Mouse (Mus musculus) adrenal gland, adult (tissue): ENCODE measurements around the gene Coro7.
"Not testable (repeated sequence)": the region's sequence is repeated elsewhere in the genome, so short reads cannot be mapped to it uniquely, and the experiment has no call there.

Experiments used
- DNase-seq, 2 experiments: peaks; one replicate each; pipeline ENCODE4 v3.0.0; 2022 to 2023; ENCODE audit warnings: low spot score in 1 of 2; ENCODE audit not compliant: inconsistent age in 2 of 2

Gene Coro7

DNA sequence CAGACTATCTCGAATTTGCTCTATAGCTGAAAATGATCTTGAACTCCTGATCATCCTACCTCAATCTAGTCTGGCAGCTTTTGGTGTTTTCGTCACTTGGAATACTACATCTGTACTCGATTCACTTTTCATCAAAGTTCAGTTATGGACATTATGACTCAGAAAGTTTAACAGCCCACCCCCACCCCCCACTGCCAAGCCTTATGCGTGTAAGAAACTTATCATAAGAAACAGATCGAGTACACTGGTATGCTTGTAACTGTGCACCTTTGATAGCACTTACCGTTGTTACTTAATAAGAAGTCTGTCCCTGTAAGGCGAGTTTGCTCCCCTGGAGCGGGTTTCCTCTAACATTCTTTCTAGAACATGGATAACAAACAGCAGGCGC is 3.6 kb upstream of the Coro7 start:
- DNase-seq: peak in 1 of 2 experiments; percentile 46

DNA sequence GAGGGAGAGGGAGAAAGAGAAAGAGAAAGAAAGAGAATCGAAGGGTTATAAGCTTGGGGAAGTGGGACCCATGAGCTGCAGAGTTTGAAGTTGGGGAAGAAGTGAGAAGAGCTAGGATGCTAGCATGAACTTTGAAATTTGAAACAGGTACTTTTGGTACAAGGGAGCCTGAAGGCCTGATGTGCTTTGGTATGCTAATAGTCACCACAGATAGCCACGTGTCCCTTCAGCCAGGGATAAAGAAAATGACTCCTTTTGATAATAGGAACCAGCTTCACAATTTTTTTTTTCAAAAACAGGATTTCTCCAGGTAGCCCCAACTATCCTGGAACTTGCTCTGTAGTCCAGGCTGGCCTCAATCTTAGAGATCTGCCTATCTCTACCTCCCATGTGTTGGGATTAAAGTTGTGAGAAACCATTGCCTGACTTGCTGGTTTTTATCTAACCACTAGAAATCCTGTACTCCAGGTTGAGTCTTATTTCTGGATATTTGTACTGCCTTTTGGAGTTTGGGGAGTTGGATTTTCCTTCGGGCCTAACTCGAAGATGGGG is 3.1 kb upstream of the Coro7 start:
- DNase-seq: no peak

- DNase-seq: not testable (repeated sequence)
Observed at GRCm38 (mm10) chr16:4680922-4681455, 1.4 kb upstream of the Coro7 start.

DNA sequence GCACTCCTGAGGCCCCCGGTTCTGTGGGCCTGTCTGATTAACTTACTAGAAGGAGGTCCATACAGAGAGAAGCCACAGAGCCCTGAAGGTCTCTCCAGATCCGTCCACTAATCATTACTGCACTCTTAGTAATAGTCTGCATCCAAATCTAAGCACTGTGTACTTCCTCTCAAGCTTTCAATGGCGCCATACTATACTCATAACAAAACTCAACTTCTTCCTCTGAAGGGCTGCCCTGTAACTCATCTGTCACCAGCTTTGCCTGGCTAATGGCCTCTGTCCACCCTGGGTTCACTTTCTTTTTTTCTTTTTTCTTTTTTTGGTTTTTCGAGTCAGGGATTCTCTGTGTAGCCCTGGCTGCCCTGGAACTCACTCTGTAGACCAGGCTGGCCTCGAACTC is 1.5 kb downstream of the Coro7 start:
- no peak for DNase-seq

GRCm38 (mm10) chr16:4676836-4677235 is 2.7 kb downstream of the Coro7 start:
- no peak for DNase-seq

- no peak for DNase-seq
Observed at GRCm38 (mm10) chr16:4674091-4674490, 5.5 kb downstream of the Coro7 start.

GRCm38 (mm10) chr16:4670317-4670716 is 9.3 kb downstream of the Coro7 start:
- no peak for DNase-seq

DNA sequence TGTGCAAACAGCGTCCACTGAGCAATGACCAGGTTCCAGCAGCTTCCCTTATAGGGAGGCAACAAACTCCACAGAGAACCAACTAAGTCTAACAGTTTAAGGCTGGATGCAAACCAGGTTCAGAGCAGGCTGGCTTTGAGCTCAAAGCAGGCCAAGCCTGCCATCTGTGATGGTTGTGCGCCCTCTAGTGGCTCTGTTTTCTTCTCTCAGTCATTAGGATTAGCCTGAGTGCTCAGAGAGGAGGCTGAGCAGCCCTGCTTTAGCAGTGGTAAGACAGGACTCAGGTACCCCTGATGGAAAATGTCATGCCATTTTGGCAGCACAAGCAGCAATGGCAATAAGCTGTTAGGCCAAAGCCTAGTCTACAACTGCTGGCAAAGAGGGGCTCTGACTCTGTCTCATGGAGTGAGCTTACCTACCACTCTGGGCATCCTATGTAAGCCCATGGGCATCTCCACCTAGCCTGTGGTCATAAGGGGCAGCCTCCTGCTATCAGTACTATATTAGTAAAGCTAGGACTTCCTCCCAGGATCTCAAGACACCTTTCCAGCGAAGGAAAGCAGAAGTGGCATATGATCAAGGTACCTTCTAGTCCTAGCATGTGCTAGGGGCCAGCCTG is 12.3 kb downstream of the Coro7 start:
- peak; percentile 83 to 95 for DNase-seq

DNA sequence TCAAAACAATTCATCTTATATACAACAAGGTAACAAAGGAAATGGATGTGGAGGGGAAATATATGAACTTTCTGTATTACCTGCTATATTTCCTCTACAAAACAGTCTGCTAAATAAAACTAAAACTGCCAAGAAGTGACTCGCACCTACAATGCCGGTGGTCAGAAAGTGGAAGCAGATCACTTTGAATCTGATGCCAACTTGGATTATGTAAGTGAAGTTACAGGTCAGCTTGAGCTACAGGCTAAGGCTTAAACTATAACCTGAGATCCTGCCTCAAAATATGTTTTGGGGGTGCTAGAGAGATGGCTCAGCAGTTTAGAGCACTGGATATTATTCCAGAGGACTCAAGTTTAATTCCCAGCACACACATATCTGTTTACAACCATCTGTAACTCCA is 13.9 kb downstream of the Coro7 start:
- DNase-seq: peak in 1 of 2 experiments; percentile 23

- no peak for DNase-seq
Observed at GRCm38 (mm10) chr16:4663806-4664205, 15.8 kb downstream of the Coro7 start.

GRCm38 (mm10) chr16:4661605-4662004 is 18.0 kb downstream of the Coro7 start:
- DNase-seq: no peak

- DNase-seq: no peak
Observed at GRCm38 (mm10) chr16:4659326-4659725, 20.3 kb downstream of the Coro7 start.

DNA sequence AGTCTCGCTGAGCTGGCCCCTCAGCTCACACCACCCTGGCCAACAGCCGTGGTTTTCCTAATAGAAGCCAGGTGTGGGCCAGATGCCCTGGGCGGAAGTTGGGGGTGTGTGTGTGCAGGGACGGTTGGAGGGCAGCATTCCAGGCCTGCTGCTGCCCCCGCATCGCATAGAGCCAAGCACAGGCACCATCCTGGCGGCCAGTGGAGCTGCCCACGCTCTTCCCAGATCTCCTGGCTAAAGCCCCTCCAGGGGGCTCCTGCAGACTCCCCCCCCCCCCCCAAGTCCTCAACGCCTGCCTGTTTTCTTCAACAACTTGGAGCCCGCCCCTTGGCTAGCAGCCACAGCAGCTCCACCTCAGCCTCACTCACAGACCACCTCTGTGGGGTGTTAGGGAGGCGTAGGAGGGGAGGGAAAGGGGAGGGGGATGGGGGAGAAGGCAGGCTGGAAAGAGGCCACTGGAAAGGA is 20.8 kb downstream of the Coro7 start:
- DNase-seq: peak in 1 of 2 experiments; percentile 26

DNA sequence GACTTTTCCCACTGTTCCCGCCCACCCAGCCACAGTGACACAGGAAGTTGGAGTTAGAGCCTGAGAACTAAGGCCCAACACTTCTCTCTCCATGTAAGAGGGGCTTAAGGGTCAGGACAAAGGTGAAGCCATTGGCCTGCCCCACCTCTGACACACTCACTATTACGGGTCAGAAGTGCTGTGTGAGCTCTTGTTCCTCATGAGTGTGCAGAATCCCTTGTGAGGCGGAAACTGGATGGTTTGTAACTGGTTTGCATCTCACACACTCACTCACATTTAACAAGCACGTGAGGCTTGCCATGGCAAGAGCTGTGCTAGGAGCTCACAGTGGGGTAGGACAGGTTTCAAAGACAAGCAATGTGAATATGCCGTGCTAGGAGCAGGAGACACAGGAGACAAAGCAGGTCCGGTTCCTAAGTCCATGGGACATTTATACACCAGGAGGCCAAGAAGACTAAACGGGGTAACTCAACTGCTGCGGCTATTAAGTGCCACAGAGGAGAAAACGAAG is 23.0 kb downstream of the Coro7 start:
- no peak for DNase-seq

DNA sequence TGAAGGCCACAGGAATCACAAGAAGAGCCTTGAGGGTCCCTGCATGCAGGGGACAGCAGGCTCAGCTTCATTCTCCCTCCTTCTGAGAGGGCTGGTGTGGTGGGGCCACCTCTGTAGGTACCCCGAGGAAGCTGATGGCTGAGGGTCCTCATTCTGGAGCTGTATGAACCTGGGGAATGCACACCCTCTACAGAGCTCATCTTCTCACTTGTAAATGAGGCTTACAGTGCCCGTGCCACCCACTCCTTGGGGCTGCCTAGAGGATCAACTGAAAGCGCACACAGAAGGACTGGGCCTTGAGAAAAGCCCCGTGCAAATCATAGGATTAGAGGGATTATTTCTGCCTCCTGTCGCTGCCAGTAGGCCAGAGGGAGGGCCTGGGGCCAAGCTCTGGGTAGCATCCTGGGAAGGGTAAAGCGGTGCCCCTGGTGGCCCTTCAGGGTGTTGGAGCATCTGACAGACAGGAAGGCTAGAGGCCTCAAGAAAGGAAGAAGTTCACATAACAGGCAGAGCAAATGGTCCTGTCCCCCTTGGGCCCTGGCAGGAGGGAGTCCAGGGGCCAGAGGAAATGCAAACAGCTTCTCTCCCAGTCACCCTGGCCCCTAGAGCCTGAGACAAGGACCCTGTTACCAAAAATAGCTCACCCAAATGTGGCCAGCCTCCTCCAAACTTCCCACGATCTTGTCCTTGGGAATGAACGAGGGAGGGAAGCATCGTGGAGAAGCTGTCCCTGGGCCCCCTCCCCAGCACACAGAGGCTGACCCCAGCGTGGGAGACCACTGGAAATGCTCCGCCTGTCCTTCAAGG is 23.6 kb downstream of the Coro7 start:
- peak in 1 of 2 experiments; percentile 45 for DNase-seq

GRCm38 (mm10) chr16:4655251-4655734 is 24.3 kb downstream of the Coro7 start:
- DNase-seq: no peak

DNA sequence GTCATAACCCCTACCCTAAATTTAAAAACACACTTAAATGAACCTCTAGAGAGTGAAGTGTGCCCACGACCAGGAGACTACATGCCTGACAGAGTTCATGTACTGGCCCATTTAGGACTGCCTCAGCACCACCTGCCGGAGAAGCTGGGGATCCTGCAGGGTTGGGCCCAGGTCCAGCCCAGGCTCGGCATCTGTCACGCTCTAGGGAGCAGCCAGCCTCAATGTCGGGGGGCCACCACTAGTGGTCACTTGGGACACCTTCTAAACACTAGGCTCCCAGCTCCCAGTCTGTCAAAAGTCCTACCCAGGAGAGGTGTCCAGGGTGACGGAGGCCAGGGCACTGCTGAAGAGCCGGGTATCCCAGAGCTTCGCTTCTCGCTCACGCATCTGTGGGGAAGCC is 24.9 kb downstream of the Coro7 start:
- DNase-seq: no peak

DNA sequence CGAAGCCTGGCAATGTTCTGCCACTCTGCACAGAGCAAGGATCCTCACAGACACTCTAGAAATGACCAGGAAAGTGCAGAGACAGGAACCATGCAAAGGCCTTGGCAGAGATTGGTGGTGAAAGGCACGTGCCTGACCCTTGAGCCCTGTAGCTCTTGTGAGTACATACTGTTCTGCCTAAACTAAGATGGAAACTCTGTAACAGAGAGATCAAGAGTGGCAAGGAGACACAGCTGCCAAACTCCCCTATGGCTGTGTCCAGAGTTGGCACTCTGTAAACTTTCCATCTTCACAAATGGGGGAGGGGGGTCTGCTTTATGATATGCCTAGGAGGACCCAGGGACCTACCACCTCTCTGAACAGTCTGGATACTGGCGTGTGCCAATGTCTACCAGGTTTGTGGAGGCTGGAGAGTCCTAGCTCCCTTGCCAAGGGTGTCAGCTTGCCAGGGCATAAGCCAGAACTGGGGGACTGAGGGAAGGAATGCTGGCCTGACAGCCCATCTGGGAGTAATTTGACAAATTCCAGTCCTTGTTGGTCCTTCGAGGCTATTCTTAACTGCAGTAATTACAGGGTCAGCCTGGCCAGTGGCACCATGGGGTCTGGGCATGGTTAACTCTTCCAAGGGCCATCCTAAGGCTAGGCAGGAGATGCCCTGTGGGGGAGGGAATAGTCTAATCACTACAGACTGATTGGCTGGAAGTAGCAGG is 26.7 kb downstream of the Coro7 start:
- DNase-seq: peak in 1 of 2 experiments; percentile 45

DNA sequence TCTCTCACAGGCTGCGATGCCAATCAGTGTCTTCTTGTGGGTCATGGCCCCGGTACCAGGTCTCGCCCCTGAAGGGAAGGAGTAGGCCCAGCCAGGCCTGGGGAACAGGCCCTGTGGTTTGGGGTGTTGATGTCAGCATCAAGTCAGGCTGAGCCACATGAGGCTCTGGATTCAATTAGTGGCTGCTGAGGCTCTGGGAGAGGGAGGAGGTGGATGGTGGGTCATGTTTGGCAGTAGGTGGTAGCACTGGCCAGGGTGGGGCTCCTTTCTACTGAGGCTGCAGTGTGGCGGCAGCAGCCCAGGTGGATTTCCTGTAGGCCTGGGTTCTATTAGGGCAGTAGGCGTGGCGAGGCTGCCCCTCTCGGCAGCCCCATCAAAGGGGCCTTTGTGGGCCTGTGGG is 28.0 kb downstream of the Coro7 start:
- DNase-seq: peak; percentile 33 to 42

GRCm38 (mm10) chr16:4651081-4651480 is 28.5 kb downstream of the Coro7 start:
- peak in 1 of 2 experiments; percentile 33 for DNase-seq

DNA sequence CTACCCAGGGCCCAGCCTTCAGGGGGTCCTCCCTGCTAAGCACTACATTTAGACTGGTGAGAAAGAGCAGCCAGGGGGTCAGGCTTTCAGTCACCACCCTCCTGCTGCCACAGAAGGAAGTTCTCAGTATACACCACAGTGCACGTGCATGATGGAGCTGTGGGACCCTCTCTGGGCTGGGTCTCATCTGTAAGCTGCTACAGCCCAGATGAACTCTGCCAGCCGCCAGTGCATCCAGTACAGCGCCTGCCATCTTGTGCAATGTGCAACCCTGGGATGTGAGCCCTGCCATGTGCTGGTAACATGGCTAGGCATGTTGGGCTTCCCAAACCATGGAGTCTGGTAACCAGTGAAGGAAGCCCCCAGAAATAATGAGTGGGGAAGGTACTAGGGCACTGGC is 29.4 kb downstream of the Coro7 start:
- DNase-seq: no peak
